Mouse (Mus musculus): ENCODE measurements at regions not wholly inside any gene's neighbourhood (a gene's known extent, or its start where the extent isn't known, plus 50 kb on each side); places are given as distances from the start of the nearest gene placed in this dataset.
"Not testable (repeated sequence)": the region's sequence is repeated elsewhere in the genome, so short reads cannot be mapped to it uniquely, and the experiment has no call there.

- in situ Hi-C loops (cut with MseI, MboI), result loop anchor here in 1 of 2 experiments (5.0 kb wide), 1 partner anchor 58 kb away; no protein-coding TSS in a partner anchor
Observed at GRCm38 (mm10) chr7:73614840-73615555, 73.4 kb upstream of the Chd2 start.

- in situ Hi-C loops (cut with MseI, MboI), result no loop called here
Observed at GRCm38 (mm10) chr7:73614341-73614740, 72.7 kb upstream of the Chd2 start.

GRCm38 (mm10) chr7:73612752-73613092, 71.1 kb upstream of the Chd2 start:
- in situ Hi-C loops (cut with MseI, MboI), result no loop called here

- in situ Hi-C loops (cut with MseI, MboI), result no loop called here
Observed at GRCm38 (mm10) chr7:73611866-73612751, 70.5 kb upstream of the Chd2 start.

- in situ Hi-C loops (cut with MseI, MboI), result no loop called here
Observed at GRCm38 (mm10) chr7:73608804-73609275, 67.2 kb upstream of the Chd2 start.

GRCm38 (mm10) chr7:73608070-73608803, 66.6 kb upstream of the Chd2 start:
- in situ Hi-C loops (cut with MseI, MboI), result no loop called here

GRCm38 (mm10) chr7:73607450-73608005, 65.9 kb upstream of the Chd2 start:
- in situ Hi-C loops (cut with MseI, MboI), result no loop called here

GRCm38 (mm10) chr7:73606677-73607449, 65.2 kb upstream of the Chd2 start:
- in situ Hi-C loops (cut with MseI, MboI), result no loop called here

GRCm38 (mm10) chr7:73604597-73604996, 63.0 kb upstream of the Chd2 start:
- in situ Hi-C loops (cut with MseI, MboI), result no loop called here

- in situ Hi-C loops (cut with MseI, MboI), result no loop called here
Observed at GRCm38 (mm10) chr7:73602815-73603551, 61.4 kb upstream of the Chd2 start.

GRCm38 (mm10) chr7:73601336-73601735, 59.7 kb upstream of the Chd2 start:
- in situ Hi-C loops (cut with MseI, MboI), result no loop called here

- in situ Hi-C loops (cut with MseI, MboI), result no loop called here
Observed at GRCm38 (mm10) chr7:73600776-73601175, 59.1 kb upstream of the Chd2 start.

GRCm38 (mm10) chr7:73600003-73600385, 58.4 kb upstream of the Chd2 start:
- in situ Hi-C loops (cut with MseI, MboI), result not testable (repeated sequence)

GRCm38 (mm10) chr7:73599354-73600002, 57.8 kb upstream of the Chd2 start:
- in situ Hi-C loops (cut with MseI, MboI), result no loop called here

- in situ Hi-C loops (cut with MseI, MboI), result no loop called here
Observed at GRCm38 (mm10) chr7:73597968-73598367, 56.3 kb upstream of the Chd2 start.

- in situ Hi-C loops (cut with MseI, MboI), result no loop called here
Observed at GRCm38 (mm10) chr7:73596866-73597840, 55.5 kb upstream of the Chd2 start.

- in situ Hi-C loops (cut with MseI, MboI), result no loop called here
Observed at GRCm38 (mm10) chr7:73596415-73596814, 54.8 kb upstream of the Chd2 start.

GRCm38 (mm10) chr7:73595860-73596259, 54.2 kb upstream of the Chd2 start:
- in situ Hi-C loops (cut with MseI, MboI), result no loop called here
